Mouse (Mus musculus) brain, adult 10 weeks (tissue): ENCODE measurements around the gene Abcb9. TPM values are rescaled to one million over a fixed set of nuclear protein-coding genes. Genes with fewer than 3 reads are reported as not detected.

Experiments
- polyA plus RNA-seq: library from polyadenylated mRNA; stranded (reverse); fragments of 350-450 nt; fragmentation: Illumina TruSeq; extraction: RNeasy Lipid Tissue Mini Kit (QIAGEN cat#74804); gene quantifications from one replicate; pipeline ENCODE4 v1.2.3, GENCODE M21; 2015; ENCODE audit warnings: low read depth, low replicate concordance

The Abcb9 gene
- 33.6 TPM for polyA plus RNA-seq

GRCm38 (mm10) chr5:124095596-124096232 lies at the start of gene Abcb9:
Gene Abcb9 (minus strand): TSS chr5:124095798.

GRCm38 (mm10) chr5:124115990-124116845 lies 20.6 kb upstream of the Abcb9 start, which contains the start of gene Arl6ip4:
Gene Arl6ip4 (plus strand): TSS chr5:124116089.

GRCm38 (mm10) chr5:124111742-124112497 lies 16.3 kb upstream of the Abcb9 start, which contains the start of gene Ogfod2:
Gene Ogfod2 (plus strand): TSS chr5:124112297.

GRCm38 (mm10) chr5:124032001-124032508 lies 63.5 kb downstream of the Abcb9 start, which contains the start of gene Vps37b:
Gene Vps37b (minus strand): TSS chr5:124032270.

Other genes with a start within 250 kb of the Abcb9 start
- not detected for gene Hcar2, start 230.3 kb downstream of the Abcb9 start, polyA plus RNA-seq
- gene Hcar1, start 215.8 kb downstream of the Abcb9 start, polyA plus RNA-seq = 0.86 TPM
- gene Denr, start 188.6 kb downstream of the Abcb9 start, polyA plus RNA-seq = 91.9 TPM
- not detected for gene Gm43518, start 168.4 kb downstream of the Abcb9 start, polyA plus RNA-seq
- gene Ccdc62, start 165.1 kb downstream of the Abcb9 start, polyA plus RNA-seq = 4.3 TPM
- 31.9 TPM for gene Hip1r, start 122.2 kb downstream of the Abcb9 start, polyA plus RNA-seq
- gene Vps37b, start 63.5 kb downstream of the Abcb9 start, polyA plus RNA-seq = 23.9 TPM
- 42.4 TPM for gene Ogfod2, start 16.5 kb upstream of the Abcb9 start, polyA plus RNA-seq
- gene Arl6ip4, start 20.3 kb upstream of the Abcb9 start, polyA plus RNA-seq = 59.9 TPM
- gene Pitpnm2, start 154.0 kb upstream of the Abcb9 start, polyA plus RNA-seq = 93.4 TPM
- gene Mphosph9, start 232.2 kb upstream of the Abcb9 start, polyA plus RNA-seq = 10.2 TPM
- 22.7 TPM for gene 2810006K23Rik, start 232.3 kb upstream of the Abcb9 start, polyA plus RNA-seq